Mouse (Mus musculus) ES-Bruce4 (cell line): ENCODE results near the gene Rtl1.

Experiments used
- CTCF ChIP-seq: IDR thresholded peaks from one replicate; pipeline ENCODE4 v1.8.1; 2011; ENCODE audit warnings: low read depth, low read length
- EP300 ChIP-seq: IDR thresholded peaks from 2 replicates; pipeline ENCODE4 v1.6.1; 2011; ENCODE audit warnings: low read depth, low read length; ENCODE audit not compliant: insufficient read depth
- POLR2A ChIP-seq: IDR thresholded peaks from one replicate; pipeline ENCODE4 v1.8.1; 2011; ENCODE audit warnings: low read length; ENCODE audit not compliant: insufficient read depth

- TF ChIP-seq CTCF (no peak), POLR2A (no peak), EP300 (no peak)
These were observed 4.4 kb downstream of the Rtl1 start for GRCm38 (mm10) chr12:109595753-109596152.
